Mouse (Mus musculus) olfactory bulb, adult 2 months (tissue): ENCODE results near the gene Bpifb4. TPM values are rescaled to one million over a fixed set of nuclear protein-coding genes. Genes with fewer than 3 reads are reported as not detected.

Source experiments
- H3K27ac ChIP-seq: fragments of 200-500 bp; 2 replicates; pipeline ENCODE4 v1.5.1; 2012; ENCODE audit warnings: low read depth, low read length; ENCODE audit not compliant: insufficient read depth
- H3K4me1 ChIP-seq: fragments of 200-500 bp; 2 replicates; pipeline ENCODE4 v1.6.1; 2012; ENCODE audit warnings: low read length; ENCODE audit not compliant: control insufficient read depth, insufficient read depth
- H3K4me3 ChIP-seq: fragments of 200-500 bp; 2 replicates; pipeline ENCODE4 v1.5.1; 2012; ENCODE audit warnings: mild to moderate bottlenecking, low read depth, low read length, moderate library complexity; ENCODE audit not compliant: insufficient read depth
- CTCF ChIP-seq: fragments of 200-500 bp; IDR thresholded peaks from 2 replicates; pipeline ENCODE4 v1.5.1; 2012; ENCODE audit warnings: low read depth, mild to moderate bottlenecking, low read length, moderate library complexity; ENCODE audit not compliant: insufficient read depth
- POLR2A ChIP-seq: fragments of 200-500 bp; IDR thresholded peaks from 2 replicates; pipeline ENCODE4 v1.6.1; 2012; ENCODE audit warnings: mild to moderate bottlenecking, low read depth, low read length, moderate library complexity; ENCODE audit not compliant: insufficient read depth
- WGBS: fragments of 180-500 bp; shearing (Covaris S2); methylation state at CpG from one replicate; pipeline ENCODE4 v1.1.7; 2018; 5-methylcytosine and 5-hydroxymethylcytosine counted together
- polyA plus RNA-seq: library from polyadenylated mRNA; stranded (reverse); fragments of >200 nt; gene quantifications from 2 replicates; pipeline ENCODE4 v1.2.4, GENCODE M21; 2012; ENCODE audit warnings: low replicate concordance; ENCODE audit not compliant: missing spikeins, insufficient read depth, insufficient read length

The Bpifb4 gene
- polyA plus RNA-seq, 1 experiment: not detected

DNA sequence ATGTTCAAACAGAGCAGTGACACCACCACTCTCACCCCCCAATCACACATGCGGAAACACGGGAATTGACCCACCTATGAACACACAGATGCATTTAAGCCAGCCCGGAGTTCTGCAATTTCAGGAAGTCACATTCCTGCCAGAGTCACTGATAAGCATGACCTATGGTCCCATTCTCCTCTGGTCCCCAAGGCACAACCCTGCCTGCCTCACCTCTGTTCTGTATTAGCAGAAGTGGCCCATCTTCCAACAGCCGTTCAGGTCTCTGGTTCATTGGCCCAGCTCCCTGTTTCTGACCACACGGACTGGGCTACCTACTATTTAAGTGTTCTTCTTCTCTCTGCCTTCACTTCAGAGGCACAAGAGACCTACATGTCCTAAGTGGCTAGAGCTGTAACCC is 36.6 kb downstream of the Bpifb4 start, which contains the start of gene Bpifa6:
Gene Bpifa6 (plus strand): TSS at position 364 of the 400 bp plus-strand sequence.
- Histone ChIP-seq H3K4me1 (no peaks in the 10 kb centered on the region), H3K27ac (no peak within 1 kb of the TSS), H3K4me3 (no peak within 1 kb of the TSS)
- 87% methylated on average over 5 of the region's 5 CpGs for WGBS
- TF ChIP-seq CTCF (no peak), POLR2A (no peak)

DNA sequence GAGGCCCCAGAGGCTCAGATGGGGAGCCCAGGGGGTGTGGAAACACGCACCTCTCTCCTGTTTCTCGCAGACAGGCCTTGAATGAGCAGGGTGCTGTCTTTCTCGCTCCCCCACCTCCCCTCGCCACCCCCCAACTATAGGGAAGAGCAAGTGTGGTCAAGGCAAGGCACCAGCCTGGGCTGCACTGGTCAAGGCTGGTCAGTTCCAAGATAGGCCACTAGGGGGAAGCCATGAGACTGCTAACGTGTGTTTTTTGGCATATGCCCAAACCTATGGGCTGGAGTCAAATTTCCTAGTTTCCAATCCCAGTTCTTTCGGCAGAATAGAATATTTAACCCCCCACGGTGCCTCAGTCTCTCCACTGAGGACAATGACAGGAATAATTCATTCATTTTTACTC is 57.8 kb downstream of the Bpifb4 start:
- no peak overlapping the region for H3K4me3 ChIP-seq
- no peak overlapping the region for H3K27ac ChIP-seq
- no peaks in the 10 kb centered on the region for H3K4me1 ChIP-seq
- 5% methylated on average over 7 of the region's 7 CpGs for WGBS
- TF ChIP-seq POLR2A (no peak), CTCF (peak; percentile 47; the same call in 1 of the 2 replicates)

DNA sequence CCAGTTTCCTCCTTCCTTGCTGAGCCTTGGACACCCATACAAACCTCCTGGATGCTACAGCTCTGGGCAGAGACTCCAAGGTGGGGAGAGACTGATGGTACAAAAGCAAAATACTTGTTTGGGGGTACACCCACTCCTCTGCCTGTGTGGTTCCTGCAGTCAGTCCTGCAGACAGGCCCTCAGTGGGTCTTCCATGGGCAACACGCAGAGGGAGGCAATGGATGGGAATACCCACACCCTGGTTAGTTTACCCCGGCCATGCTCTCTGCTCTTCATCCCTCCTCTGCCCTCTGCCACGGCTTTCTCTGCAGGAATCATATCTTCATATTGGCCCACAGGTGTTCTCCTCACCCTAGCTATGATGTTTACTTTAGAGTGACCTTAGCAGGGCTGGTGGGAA is 62.5 kb downstream of the Bpifb4 start:
- WGBS: 83% methylated on average over 3 of the region's 3 CpGs
- TF ChIP-seq CTCF: no peak
- TF ChIP-seq POLR2A: no peak
- H3K27ac ChIP-seq: no peak overlapping the region
- H3K4me1 ChIP-seq: no peaks in the 10 kb centered on the region
- H3K4me3 ChIP-seq: no peak overlapping the region

- Histone ChIP-seq H3K27ac (no peak overlapping the region), H3K4me3 (no peak overlapping the region), H3K4me1 (no peaks in the 10 kb centered on the region)
- TF ChIP-seq CTCF (no peak), POLR2A (no peak)
Measured at GRCm38 (mm10) chr2:154001056-154001455, 63.0 kb downstream of the Bpifb4 start.

- WGBS: 45% methylated on average over 1 of the region's 1 CpGs
Measured at GRCm38 (mm10) chr2:154004456-154004855, 66.4 kb downstream of the Bpifb4 start.

GRCm38 (mm10) chr2:154005094-154005493 is 67.1 kb downstream of the Bpifb4 start:
- H3K27ac ChIP-seq: no peak overlapping the region
- H3K4me3 ChIP-seq: no peak overlapping the region
- H3K4me1 ChIP-seq: no peaks in the 10 kb centered on the region
- TF ChIP-seq CTCF (no peak), POLR2A (no peak)
- 92% methylated on average over 1 of the region's 1 CpGs for WGBS

More at GRCm38 (mm10) chr2:154004456-154004855, 66.4 kb downstream of the Bpifb4 start:
- Histone ChIP-seq H3K4me1 (no peaks in the 10 kb centered on the region), H3K27ac (no peak overlapping the region), H3K4me3 (no peak overlapping the region)
- no peak for TF ChIP-seq POLR2A
- TF ChIP-seq CTCF: no peak

DNA sequence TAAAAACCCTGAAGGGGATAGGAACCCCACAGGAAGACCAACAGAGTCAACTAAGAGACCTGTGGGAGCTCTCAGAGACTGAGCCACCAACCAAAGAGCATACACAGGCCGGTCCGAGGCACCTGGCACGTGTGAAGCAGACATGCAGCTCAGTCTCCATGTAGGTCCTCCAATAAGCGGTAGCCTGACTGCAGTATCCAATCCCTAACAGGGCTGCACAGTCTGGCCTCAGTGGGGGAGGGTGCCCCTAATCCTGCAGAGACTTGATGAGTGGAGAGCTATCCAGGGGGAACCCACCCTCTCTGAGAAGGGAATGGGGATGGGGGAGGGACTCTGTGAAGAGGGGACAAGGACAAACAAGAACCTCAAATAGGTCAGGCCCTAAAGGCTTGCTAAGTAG is 67.7 kb downstream of the Bpifb4 start:
- H3K4me1 ChIP-seq: no peaks in the 10 kb centered on the region
- no peak overlapping the region for H3K4me3 ChIP-seq
- 86% methylated on average over 4 of the region's 4 CpGs for WGBS
- H3K27ac ChIP-seq: no peak overlapping the region
- TF ChIP-seq POLR2A (no peak), CTCF (no peak)

GRCm38 (mm10) chr2:154006331-154006730 is 68.3 kb downstream of the Bpifb4 start:
- H3K4me3 ChIP-seq: no peak overlapping the region
- H3K4me1 ChIP-seq: no peaks in the 10 kb centered on the region
- WGBS: 91% methylated on average over 2 of the region's 2 CpGs

DNA sequence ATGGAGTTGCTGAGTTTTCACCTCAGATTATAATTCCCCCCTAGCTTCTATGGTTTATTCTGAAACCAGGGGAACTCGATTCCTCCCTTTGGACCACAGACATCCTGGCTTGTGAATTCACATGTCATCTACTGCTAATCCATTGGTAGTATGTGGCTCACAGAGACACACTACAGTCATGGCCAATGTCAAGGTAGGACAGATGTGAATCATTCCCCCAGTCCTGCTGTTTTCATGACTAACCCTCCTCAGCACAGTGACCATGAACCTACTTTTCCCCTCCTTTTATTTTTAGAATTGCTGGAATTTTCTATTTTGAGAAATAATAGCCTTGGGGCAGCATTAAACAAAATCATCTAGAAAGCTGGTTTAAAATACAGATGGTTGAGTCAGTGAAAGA is 69.4 kb downstream of the Bpifb4 start:
- TF ChIP-seq CTCF (no peak), POLR2A (no peak)
- no peak overlapping the region for H3K4me3 ChIP-seq
- 84% methylated on average over 1 of the region's 1 CpGs for WGBS
- H3K27ac ChIP-seq: no peak overlapping the region
- H3K4me1 ChIP-seq: no peaks in the 10 kb centered on the region

More at GRCm38 (mm10) chr2:154006331-154006730, 68.3 kb downstream of the Bpifb4 start:
- H3K27ac ChIP-seq: no peak overlapping the region
- TF ChIP-seq CTCF: no peak
- no peak for TF ChIP-seq POLR2A

- TF ChIP-seq CTCF (no peak), POLR2A (no peak)
- Histone ChIP-seq H3K27ac (no peak within 1 kb of the TSS), H3K4me1 (no peaks in the 10 kb centered on the region), H3K4me3 (no peak within 1 kb of the TSS)
- 75% methylated on average over 3 of the region's 3 CpGs for WGBS
Measured at GRCm38 (mm10) chr2:154007965-154008364, 70.0 kb downstream of the Bpifb4 start, which contains the start of gene Bpifa2. Bpifa2 (plus strand) TSS chr2:154008265.

Other genes with a start within 250 kb of the Bpifb4 start
- gene Dnmt3c, start 241.6 kb upstream of the Bpifb4 start, polyA plus RNA-seq: not detected in 2 replicates
- 41.3 and 62.3 TPM in 2 replicates for gene Mapre1, start 196.9 kb upstream of the Bpifb4 start, polyA plus RNA-seq
- not detected in 2 replicates for gene Efcab8, start 158.3 kb upstream of the Bpifb4 start, polyA plus RNA-seq
- not detected in 2 replicates for gene Sun5, start 67.1 kb upstream of the Bpifb4 start, polyA plus RNA-seq
- gene Bpifb2, start 63.2 kb upstream of the Bpifb4 start, polyA plus RNA-seq: not detected in 2 replicates
- gene Bpifb6, start 37.8 kb upstream of the Bpifb4 start, polyA plus RNA-seq: not detected in 2 replicates
- not detected in 2 replicates for gene Bpifb3, start 20.0 kb upstream of the Bpifb4 start, polyA plus RNA-seq
- not detected in 2 replicates for gene Bpifa6, start 36.7 kb downstream of the Bpifb4 start, polyA plus RNA-seq
- not detected in 2 replicates for gene Bpifa2, start 70.1 kb downstream of the Bpifb4 start, polyA plus RNA-seq
- not detected in 2 replicates for gene Bpifa3, start 192.1 kb downstream of the Bpifb4 start, polyA plus RNA-seq
- not detected in 2 replicates for gene Bpifa1, start 204.7 kb downstream of the Bpifb4 start, polyA plus RNA-seq
- not detected in 2 replicates for gene Bpifa5, start 224.4 kb downstream of the Bpifb4 start, polyA plus RNA-seq